ENCODE assay signal across 8 mouse cellular contexts in the genomic region with DNA sequence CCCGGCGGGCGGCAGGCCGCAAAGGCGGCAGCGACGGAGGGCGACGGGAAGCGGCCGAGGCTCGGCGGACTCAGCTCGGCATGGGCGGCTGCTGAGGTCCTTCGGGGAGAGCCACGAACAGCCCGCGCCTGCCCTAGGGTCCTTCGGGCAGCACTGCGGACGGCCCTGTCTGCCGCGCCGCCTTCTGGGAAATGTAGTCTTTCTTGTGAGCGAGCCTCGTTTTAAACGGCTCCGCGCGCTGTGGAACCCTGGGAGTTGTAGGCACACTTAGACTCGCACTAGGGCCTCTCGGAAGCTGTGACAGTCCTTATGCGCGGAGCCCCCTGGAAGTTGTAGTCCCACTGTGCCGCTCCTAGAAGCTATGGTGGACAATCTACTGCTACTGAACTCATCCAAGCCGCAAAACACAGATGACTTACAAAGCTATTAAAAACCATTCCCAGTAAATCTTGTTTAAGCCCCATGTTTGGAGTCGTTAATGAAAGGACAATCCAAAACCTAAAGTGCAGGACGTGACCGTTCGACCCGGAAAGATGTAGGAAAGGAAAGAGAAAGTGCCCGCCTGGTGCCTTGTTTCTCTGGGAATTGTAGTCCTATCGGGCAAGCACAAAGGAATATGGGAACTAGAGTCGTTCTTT. TPM values are rescaled to one million over a fixed set of nuclear protein-coding genes. Genes with fewer than 3 reads are reported as not detected.
DNase-seq lines count a peak whose midpoint lies in the region; ATAC-seq and TF ChIP-seq lines count a peak whose summit lies in the region.

A gene (minus strand): TSS at position 129 of the 638 bp plus-strand sequence.

- H3K27ac ChIP-seq in embryonic facial prominence, embryonic 14.5 days (replicated peaks; ENCODE audit: low read depth, low read length) = 0 out of 2 replicates have a peak within 1 kb of the TSS, but pooled peaks have one; percentile 30
- peak within 1 kb of the TSS; percentile 96 for H3K27ac ChIP-seq in heart, adult 2 months
- no peak within 1 kb of the TSS; the same call in 1 of the 2 replicates for H3K27ac ChIP-seq in limb, embryonic 13.5 days
- H3K27ac ChIP-seq in midbrain, embryonic 16.5 days (ENCODE audit: low read length) = peak within 1 kb of the TSS; percentile 84

- H3K4me3 ChIP-seq in embryonic facial prominence, embryonic 14.5 days (ENCODE audit: low read depth, low read length) = peak within 1 kb of the TSS; percentile 80
- peak within 1 kb of the TSS; percentile 87 for H3K4me3 ChIP-seq in heart, adult 2 months
- peak within 1 kb of the TSS; percentile 71 for H3K4me3 ChIP-seq in limb, embryonic 13.5 days
- peak within 1 kb of the TSS; percentile 77 for H3K4me3 ChIP-seq in midbrain, embryonic 16.5 days (ENCODE audit: low read depth, low read length)

- peaks cover 4% of the 10 kb centered on the region for H3K79me2 ChIP-seq in heart, adult 2 months (replicated peaks; ENCODE audit: control insufficient read depth, insufficient read depth, low read length)

- no peak; the same call in 1 of the 2 replicates for TF ChIP-seq EP300 in heart, adult 2 months (IDR thresholded peaks at IDR 0.05; ENCODE audit: insufficient read depth, low read depth, low read length)

- H3K27me3 ChIP-seq in embryonic facial prominence, embryonic 14.5 days (replicated peaks; ENCODE audit: control insufficient read depth, insufficient read depth, low read length) = no peaks in the 10 kb centered on the region
- H3K27me3 ChIP-seq in heart, adult 2 months (ENCODE audit: control insufficient read depth, insufficient read depth, low read length) = no peaks in the 10 kb centered on the region
- H3K27me3 ChIP-seq in limb, embryonic 13.5 days = no peaks in the 10 kb centered on the region
- H3K27me3 ChIP-seq in midbrain, embryonic 16.5 days (ENCODE audit: control insufficient read depth, insufficient read depth, low read depth, low read length) = no peaks in the 10 kb centered on the region

- under 1% methylated on average over 33 of the region's 45 CpGs for WGBS in embryonic facial prominence, embryonic 14.5 days
- under 1% methylated on average over 45 of the region's 45 CpGs for WGBS in heart, adult 2 months
- WGBS in limb, embryonic 13.5 days = under 1% methylated on average over 45 of the region's 45 CpGs
- under 1% methylated on average over 45 of the region's 45 CpGs for WGBS in midbrain, embryonic 16.5 days

- TF ChIP-seq CTCF in heart, adult 2 months (IDR thresholded peaks at IDR 0.05) = no peak

- intact Hi-C loops in heart, adult 2 months (cut with DNase I) = loop anchor here (10.0 kb wide), 1 partner anchor 592 kb away; a partner anchor contains a TSS

- H3K9me3 ChIP-seq in embryonic facial prominence, embryonic 14.5 days (ENCODE audit: control insufficient read depth, low read length) = no peaks in the 10 kb centered on the region
- no peaks in the 10 kb centered on the region for H3K9me3 ChIP-seq in limb, embryonic 13.5 days
- no peaks in the 10 kb centered on the region for H3K9me3 ChIP-seq in midbrain, embryonic 16.5 days (replicated peaks; ENCODE audit: control insufficient read depth, low read length, poor library complexity, severe bottlenecking)

- H3K36me3 ChIP-seq in embryonic facial prominence, embryonic 14.5 days (ENCODE audit: control insufficient read depth, insufficient read depth, low read length) = peaks cover 21% of the 10 kb centered on the region
- H3K36me3 ChIP-seq in heart, adult 2 months (ENCODE audit: control insufficient read depth, insufficient read depth, low read length) = no peaks in the 10 kb centered on the region
- peaks cover 22% of the 10 kb centered on the region for H3K36me3 ChIP-seq in limb, embryonic 13.5 days
- H3K36me3 ChIP-seq in midbrain, embryonic 16.5 days (ENCODE audit: control insufficient read depth, insufficient read depth, low read length) = peaks cover 13% of the 10 kb centered on the region

- ATAC-seq in embryonic facial prominence, embryonic 14.5 days (ENCODE audit: low read depth) = peak; percentile 98
- peak; percentile 96 for ATAC-seq in limb, embryonic 13.5 days (ENCODE audit: low FRiP score, low read depth)
- peak; percentile 96 for ATAC-seq in midbrain, embryonic 16.5 days

- H3K4me1 ChIP-seq in embryonic facial prominence, embryonic 14.5 days (ENCODE audit: control insufficient read depth, insufficient read depth, low read length) = peaks cover 10% of the 10 kb centered on the region
- H3K4me1 ChIP-seq in heart, adult 2 months (ENCODE audit: control insufficient read depth, insufficient read depth, low read length) = peaks cover 2% of the 10 kb centered on the region
- peaks cover 17% of the 10 kb centered on the region for H3K4me1 ChIP-seq in limb, embryonic 13.5 days
- H3K4me1 ChIP-seq in midbrain, embryonic 16.5 days (ENCODE audit: control insufficient read depth, insufficient read depth, low read length) = peaks cover 18% of the 10 kb centered on the region

- TF ChIP-seq POLR2A in heart, adult 2 months (IDR thresholded peaks at IDR 0.05; ENCODE audit: insufficient read depth, low read depth, low read length) = peak; percentile 80

- H3K4me2 ChIP-seq in embryonic facial prominence, embryonic 14.5 days (ENCODE audit: low read depth, low read length) = peak within 1 kb of the TSS; percentile 70
- peak within 1 kb of the TSS; percentile 93 for H3K4me2 ChIP-seq in limb, embryonic 13.5 days (replicated peaks)
- peak within 1 kb of the TSS; percentile 100 for H3K4me2 ChIP-seq in midbrain, embryonic 16.5 days (ENCODE audit: low read length)

- peak within 1 kb of the TSS; percentile 84 for H3K9ac ChIP-seq in embryonic facial prominence, embryonic 14.5 days (ENCODE audit: low read depth, low read length)
- peak within 1 kb of the TSS; percentile 94 for H3K9ac ChIP-seq in heart, adult 2 months (ENCODE audit: low read depth, low read length)
- peak within 1 kb of the TSS; percentile 84 for H3K9ac ChIP-seq in limb, embryonic 13.5 days
- peak within 1 kb of the TSS; percentile 76 for H3K9ac ChIP-seq in midbrain, embryonic 16.5 days (ENCODE audit: low read depth, low read length)

- peak; percentile 99 for DNase-seq in 3T3-L1 (ENCODE audit: low read depth, low spot score)
- DNase-seq in adrenal gland, postnatal 4 days (ENCODE audit: low spot score in 2 of 2) = peak; percentile 90 to 93
- DNase-seq in embryonic facial prominence, embryonic 14.5 days (ENCODE audit: low spot score) = peak; percentile 100
- peak; percentile 97 to 99 for DNase-seq in heart, adult 2 months
- DNase-seq in kidney, adult 8-10 months = peak; percentile 98 to 99
- DNase-seq in spleen, postnatal 10 days (ENCODE audit: low spot score in 2 of 2) = peak; percentile 99

RNA-seq across cellular contexts. Expression of the gene that starts here (rescaled TPM):
- total RNA-seq in adrenal gland, postnatal 4 days (2021) = 100 to 1,000 TPM; 107 to 117 TPM
- polyA plus RNA-seq in embryonic facial prominence, embryonic 14.5 days (2014; fragmentation: Nextera tagmentation; extraction: Ambion mirVana) = 64.7 and 82.4 TPM in 2 replicates
- total RNA-seq in heart, adult 2 months (2021) = 10 to 100 TPM; 68.6 to 74.2 TPM
- polyA plus RNA-seq in heart, adult 2 months (2012; rRNA removed) = 107 and 116 TPM in 2 replicates
- polyA plus RNA-seq in limb, embryonic 13.5 days (2015; fragmentation: Nextera tagmentation; extraction: Ambion mirVana) = 98.0 and 102 TPM in 2 replicates
- 61.1 and 61.3 TPM in 2 replicates for polyA plus RNA-seq in midbrain, embryonic 16.5 days (2015; fragmentation: Nextera tagmentation; extraction: Ambion mirVana)
